Mouse (Mus musculus) embryo, embryonic 10 days (tissue): ENCODE measurements around the gene E330021D16Rik.

ENCODE experiments used
- DNase-seq: peaks from one replicate; pipeline ENCODE4 v3.0.0-alpha.2; 2015; ENCODE audit warnings: low spot score

E330021D16Rik gene

DNA sequence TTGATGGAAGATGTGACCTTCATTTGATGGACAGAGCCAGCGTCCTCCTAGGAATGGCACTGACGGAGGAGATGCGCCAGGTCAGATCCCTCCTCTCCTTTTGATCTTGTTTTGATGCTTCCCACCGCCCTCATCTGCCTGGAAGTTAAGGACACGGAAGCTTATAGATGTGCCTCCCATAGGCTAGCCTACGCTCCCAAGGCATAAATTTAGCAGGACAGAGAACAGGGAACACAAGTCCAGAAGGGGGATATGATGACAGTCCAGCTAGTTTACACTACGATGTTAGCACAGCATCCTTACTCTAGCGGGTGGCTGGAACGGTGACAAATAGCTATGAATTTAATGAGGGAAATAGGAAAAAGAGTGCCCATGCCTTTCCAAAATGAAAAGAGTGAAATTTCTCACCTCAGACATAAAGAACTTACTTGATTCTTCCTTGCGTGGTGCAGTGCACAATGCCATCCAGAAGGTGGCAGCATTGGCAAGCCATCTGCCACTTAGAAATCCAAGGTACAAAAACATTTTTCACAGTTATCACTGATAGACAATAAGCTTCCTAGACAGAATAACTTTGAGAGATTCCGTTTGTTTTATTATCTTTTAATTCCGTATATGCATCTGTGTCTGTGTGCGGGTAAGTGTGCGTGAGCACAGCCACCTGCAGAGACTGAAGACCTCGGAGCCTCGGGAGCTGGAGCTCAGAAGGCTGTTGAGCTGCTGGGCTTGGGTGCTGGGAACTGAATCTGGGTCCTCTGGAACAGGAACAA, 6.9 kb upstream of the E330021D16Rik start:
- DNase-seq: peak; percentile 80

DNA sequence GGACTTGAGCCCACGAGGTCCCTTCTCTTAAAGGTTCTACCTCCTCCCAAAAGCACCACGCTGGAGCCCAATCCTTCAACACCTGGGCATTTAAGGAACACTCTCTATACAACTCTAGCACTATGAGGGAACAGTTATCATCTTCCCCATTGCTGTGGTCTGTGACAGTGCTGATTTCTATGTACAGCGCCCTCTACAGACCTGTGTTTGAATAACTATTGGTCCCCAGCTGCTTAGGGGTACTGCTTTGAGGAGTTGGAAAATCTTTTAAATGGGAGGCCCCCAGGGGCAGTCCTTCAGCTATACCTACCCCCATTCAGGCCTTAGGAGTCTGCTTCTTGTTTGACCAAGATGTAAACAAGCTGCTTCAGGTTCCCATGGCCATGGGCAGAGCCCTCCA, 5.7 kb upstream of the E330021D16Rik start:
- no peak for DNase-seq

DNA sequence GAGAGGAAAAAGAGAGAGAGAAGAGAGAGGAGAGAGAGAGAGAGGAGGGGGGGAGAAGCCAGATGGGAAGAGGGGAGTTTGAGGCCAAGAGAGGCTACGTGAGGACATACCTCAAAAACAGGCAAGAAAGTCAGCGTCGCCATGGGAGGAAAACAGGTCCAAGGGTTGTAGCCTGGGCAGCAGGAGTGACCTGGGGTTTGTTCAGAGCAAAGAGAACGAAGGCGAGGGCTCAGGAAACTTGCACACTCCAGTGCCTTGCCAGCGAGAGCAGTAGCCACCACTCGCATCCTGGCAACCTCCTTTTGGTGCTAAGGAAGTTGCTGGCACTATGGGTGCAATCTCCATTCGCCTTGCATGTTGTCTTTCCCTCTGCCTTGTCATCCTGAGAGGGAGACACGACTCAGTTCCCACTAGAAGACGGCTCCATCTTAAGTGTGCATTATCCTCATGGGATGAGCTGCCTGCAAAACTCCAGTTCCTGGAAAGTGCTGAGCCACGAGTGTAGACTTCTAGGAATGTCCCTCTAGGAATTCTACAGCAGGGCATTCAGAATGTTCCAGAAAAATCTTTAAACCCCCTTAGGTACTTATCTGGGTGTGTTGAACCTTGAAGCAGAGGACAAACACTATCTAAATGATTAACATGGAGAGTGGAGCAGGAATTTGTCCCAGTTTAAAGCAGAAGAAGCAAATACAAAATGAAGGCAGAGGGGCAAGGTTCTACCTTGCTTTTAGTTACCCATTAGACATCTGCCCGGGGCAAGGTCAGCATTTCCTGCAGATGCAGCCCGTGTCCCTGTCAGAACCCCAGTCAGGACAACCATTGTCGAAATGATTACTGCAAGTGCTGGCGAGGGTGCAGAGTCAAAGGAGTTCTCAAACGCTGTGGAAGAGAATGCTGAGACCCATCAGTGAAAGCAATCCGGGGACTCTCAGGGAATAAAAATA, 3.8 kb upstream of the E330021D16Rik start:
- DNase-seq: no peak

DNA sequence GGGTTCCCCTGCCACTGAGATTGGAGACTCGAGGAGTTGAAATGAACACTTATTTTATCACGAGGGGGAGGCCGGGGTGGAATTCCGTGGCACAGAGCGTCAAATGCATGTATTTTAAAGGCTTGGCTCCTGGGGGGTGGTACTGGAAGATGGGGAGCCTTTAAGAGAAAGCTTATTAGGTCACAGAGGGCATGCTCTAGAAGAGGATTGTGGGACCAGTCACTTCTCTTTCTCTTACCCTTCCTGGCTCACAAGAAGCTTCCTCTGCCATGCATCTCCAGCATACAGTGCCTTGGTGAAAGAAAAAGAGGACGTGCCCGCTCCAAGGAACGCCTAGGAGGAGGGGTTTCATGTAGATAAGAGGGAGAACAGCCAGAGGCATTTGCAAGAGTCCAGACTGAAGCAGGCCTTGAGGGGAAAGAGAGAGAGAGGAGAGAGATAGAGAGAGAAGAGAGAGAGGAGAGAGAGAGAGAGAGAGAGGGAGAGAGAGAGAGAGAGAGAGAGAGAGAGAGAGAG, 3.0 kb upstream of the E330021D16Rik start:
- no peak for DNase-seq

DNA sequence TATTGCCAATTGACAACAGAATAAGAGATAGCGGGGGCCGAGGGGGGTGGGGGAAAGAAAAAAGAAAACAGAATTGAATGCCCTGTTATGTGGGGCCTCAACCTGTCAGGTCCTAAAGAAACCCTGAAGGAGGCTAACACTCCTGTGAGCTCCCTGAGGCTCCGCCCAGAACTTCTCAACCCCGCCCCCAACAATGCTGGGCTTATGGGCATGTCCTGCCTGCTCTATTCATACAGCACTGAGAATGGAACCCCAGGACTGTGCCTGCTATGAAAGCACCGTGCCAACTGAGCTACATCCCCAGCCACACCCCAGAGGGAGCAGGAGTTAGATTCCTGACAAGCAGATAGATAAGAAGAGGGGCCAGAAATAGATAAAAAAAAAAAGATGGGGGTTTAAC, 2.5 kb upstream of the E330021D16Rik start:
- no peak for DNase-seq

DNA sequence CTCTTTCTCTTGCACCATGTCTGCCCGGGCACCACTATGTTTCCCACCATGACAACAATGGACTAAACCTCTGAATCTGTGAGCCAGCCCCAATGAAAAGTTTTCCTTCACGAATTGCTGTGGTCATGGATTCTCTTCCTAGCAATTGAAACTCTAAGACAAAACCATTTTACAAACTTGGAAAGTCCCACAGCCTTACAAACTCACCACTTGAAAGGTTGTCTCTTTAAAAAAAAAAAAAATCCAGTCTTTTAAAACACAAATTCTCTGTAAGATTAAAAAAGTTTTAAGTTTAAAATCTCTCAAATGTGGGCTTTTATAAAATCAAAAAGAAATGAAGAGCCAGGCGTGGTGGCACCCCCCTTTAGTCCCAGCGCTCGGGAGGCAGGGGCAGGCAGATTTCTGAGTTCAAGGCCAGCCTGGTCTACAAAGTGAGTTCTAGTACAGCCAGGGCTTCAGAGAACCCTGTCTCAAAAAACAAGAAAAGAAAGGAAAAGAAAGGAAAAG, 1.5 kb downstream of the E330021D16Rik start:
- no peak for DNase-seq

DNA sequence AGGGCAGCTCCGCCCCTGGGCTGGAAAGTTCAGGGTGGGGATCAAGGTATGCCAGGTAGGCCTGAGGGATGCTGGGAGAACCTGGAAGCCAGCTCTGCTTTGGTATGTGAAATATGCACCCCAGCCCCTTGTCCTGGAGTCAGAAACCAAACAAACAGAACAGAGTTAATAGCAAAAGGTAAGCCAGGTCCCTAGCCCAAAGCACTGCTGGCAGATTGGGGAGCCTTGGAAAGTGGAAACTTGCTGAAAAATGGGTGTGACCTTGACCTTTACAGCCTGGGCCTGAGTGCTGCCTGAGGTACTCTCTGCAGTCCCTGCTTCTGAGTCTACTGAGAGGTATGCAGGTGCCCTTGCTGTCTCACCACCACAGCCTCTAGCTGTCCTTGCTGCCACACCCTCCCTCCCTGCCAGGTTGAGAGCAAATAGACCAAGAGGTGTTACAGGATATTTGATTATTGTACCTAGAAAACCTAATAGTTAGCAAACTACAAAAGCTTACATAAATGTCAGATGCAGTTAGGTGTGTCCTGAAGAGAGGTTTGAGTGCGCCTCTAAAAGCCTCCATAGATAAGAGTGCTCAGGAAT, 7.7 kb downstream of the E330021D16Rik start:
- no peak for DNase-seq

DNA sequence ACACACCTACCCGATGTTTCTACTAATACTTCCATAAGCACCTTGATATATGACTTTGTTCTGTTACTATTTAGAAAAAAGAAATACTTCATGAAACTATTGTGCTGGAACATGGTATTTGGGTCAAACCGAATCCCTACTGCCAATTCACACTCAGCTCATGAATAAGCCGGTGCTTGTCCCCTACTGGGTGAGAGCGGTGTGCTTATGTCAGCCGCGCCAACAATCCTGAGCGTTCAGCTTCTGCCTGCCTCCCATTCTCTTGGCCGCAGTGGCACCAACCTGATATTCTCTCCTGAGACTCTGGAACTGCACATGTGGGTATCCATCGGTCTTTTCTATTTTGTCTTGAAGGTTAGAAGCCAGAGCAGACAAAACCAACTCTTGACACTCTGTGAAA, 18.5 kb downstream of the E330021D16Rik start:
- no peak for DNase-seq

DNA sequence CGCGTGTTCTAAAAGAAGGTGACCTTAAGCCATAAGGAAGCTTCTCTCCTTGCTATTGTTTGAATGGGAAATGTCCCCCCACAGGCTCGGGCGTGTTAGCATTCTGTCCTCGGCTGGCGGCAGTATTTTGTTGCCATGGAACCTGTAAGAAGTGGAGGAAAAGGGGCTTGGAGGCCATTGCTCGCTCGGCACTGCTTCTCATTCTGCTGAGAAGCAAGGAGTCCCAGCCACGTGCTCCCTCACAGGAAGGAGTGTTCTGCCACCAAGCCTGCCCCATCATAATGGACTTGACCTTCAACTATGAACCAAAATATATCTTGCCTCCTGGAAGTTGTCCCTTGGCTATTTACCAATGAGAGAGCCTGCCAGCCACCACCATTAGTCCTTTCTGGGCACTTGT, 25.1 kb downstream of the E330021D16Rik start:
- DNase-seq: no peak

DNA sequence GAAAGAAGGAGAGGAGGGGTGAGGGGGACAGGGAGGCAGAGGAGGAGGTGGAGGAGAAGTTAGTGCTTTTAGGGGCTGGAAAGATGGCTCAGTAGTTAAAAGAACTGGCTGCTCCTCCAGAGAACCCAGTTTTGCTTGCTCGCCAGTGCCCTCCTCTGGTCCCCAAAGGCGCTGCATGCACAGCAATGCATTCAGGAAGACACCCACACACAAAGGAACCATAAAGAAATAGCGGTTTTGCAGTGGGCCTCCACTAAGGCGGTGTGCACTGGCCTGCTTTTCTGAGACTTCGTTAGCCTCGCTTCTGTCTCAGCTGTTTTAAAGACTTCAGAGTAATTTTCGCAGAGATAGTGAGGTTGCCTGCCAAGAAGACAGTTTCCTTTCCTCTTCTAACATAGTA, 30.1 kb downstream of the E330021D16Rik start:
- DNase-seq: no peak

DNA sequence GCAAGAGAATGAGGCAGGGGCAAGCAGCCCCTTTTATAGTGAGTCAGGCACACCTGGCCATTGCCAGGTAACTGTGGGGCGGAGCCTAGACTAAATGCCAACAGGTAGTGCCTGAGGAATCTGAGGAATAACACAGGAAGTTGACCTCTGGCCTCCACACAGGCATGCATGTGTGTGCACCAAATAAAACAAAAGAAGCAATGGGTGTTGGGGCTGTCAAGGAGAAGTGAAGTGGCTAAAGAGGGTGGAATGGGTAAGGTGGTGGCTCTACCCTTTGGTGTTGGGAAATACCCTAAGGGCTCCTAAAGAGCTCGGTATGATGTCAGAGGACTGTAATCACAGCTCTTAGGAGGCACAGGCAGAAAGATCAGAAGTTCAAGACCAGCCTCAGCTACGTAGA, 32.2 kb downstream of the E330021D16Rik start:
- no peak for DNase-seq

DNA sequence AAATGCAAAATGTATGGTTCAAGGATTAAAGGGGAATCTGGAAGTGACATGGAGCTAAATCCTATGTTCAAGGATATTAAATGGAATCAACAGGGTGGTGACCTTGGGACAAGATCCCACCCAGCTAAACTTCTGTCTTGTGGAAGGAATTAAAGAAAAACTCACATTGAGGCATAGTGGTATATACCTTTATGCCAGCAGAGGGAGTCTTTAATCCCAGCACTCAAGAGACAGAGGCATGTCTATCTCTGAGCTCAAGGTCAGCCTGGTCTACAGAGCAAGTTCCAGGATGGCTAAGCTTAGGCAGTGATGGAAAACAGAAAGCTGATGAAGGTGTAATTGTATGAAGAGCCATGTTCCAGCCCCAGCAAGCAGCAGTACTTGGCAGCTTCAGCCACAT, 39.3 kb downstream of the E330021D16Rik start:
- DNase-seq: no peak

DNA sequence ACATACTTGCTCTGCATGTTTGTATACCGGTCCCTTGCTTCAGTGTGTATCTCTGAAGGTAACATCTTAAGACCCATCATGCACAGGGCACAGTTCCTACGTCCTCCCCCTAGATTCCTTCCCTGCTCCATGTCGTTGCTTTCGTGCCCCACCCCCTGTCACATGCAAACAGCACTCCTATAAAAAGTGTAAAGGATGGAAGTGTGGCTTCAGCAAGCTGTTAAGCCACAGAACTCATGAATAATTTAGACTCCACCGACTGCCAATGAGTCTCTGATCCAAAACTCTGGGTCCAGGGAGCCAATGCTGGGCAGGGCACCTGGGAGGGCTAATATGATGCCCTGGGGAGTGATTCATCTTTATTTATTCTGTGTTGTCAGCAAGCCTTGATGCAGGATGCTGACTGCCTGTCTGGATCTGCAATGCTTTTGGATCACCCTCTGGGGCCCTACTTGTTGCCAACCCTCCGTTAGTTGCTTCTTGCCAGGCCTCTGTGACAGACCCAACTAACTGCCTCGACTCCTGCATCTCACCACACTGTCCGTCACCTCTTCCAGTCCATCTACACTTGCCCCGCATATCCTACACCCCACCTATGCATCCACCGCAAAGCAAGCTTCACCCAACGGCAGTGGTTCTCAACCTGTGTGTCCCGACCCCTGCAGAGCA, 50.8 kb downstream of the E330021D16Rik start:
- no peak for DNase-seq

DNA sequence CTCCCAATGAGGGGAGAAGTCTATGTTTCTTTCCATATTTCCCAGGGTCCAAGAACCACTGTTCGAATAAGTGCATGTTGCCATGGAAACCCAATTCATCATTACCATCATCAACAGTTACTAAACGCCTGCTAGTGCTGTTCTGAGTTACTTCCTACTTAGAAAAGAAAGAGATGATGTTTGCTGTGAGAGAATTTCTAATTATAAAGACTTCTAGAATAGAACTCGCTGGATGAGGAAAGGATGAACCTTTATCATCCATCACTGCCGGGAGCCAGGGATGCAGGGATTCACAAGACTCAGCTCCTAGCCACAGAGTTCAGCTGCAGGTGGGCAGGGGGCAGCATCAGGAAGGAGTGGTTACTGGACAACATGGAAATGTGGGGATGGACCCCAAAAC, 51.4 kb downstream of the E330021D16Rik start:
- no peak for DNase-seq

DNA sequence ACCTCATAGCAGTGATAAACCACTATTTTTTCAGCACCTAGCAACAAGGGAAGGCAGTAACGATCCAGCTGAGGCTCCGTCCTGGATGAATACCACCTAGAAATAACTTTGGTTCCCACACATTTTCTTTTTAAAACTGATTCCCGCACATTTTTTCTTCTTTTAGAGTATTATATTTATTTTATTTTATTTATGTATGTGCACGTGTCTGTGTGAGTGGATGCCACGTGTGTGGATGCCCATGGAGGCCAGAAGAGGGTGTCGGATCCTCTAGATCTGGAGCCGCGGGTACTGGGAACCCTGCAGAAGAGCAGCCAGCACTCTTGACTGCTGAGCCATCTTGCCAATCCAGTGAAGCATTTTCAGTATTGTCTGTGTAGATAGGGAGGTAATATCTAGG, 52.1 kb downstream of the E330021D16Rik start:
- no peak for DNase-seq

DNA sequence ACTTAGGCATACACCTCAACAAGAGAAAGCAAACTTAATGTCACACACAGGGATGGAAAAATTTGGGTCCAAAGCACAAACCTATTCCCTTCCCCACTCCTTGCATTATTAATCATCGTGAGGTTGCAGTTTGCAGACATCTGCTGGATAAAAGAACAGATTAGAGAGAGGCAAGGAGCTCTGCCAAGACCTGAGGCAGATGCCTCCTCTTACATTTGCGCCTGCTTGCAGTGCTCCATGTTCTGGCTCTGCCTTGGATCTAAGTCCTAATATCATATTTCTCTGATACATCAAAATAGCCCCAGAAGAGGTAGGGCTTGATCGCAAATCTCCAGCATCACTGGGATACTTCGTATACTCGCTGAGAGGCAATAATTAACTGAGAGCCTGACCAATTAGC, 56.9 kb downstream of the E330021D16Rik start:
- no peak for DNase-seq

DNA sequence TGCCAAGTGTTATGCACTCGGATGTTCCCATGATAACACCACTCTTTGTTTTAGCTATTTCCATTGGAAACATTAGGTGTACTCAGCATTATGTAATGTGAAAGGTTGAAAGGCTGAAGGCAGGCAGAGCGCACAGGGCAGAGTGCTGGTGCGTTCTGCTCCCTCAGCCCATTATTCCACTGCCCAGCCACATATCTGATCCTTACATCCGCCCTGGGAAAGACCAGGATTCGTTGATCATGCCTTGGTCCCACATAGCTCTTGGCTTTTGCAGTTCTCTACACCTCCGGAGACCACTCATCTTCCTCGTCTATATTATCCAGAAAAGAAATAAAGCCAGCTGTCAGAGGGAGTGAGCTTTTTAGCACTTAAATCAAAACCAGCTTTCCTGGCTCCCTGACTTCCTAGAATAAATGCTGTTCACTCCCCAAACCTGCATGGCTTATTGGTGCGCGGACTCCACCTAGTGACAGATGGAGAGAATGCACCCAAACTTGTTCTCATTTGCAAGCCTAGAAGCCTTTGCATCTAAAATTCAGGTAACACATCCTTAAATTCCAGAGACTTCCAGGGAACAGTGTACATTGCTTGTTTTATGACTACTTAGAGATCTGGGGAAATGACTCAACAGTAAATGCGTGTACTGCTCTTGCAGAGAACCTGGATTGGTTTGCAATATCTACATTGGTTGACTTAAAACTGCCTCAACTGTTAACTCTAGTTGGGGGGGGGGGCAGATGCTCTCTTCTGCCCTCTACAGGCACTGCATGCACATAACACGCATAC, 61.8 kb downstream of the E330021D16Rik start:
- DNase-seq: peak; percentile 85
